Mouse (Mus musculus): ENCODE results near the gene Ghdc.

- TF ChIP-seq CTCF (IDR thresholded peaks at IDR 0.05) (no peak), EP300 (IDR thresholded peaks at IDR 0.05) (no peak)
These were observed 18.9 kb upstream of the Ghdc start for GRCm38 (mm10) chr11:100789702-100790101.

Measured in lung, postnatal 0 days (tissue).